Mouse (Mus musculus) left cerebral cortex, adult 18-20 months (tissue): ENCODE results near the gene Cacna2d3. TPM values are rescaled to one million over a fixed set of nuclear protein-coding genes. Genes with fewer than 3 reads are reported as not detected.

Source experiments
- total RNA-seq, 2 experiments: library from RNA; stranded (reverse); gene quantifications; 2 replicates each; pipeline ENCODE4 v1.2.3; 2021

Gene Cacna2d3
- total RNA-seq, 2 experiments from 2014 or later, result 101 to 110 TPM

Other genes starting within 250 kb of the Cacna2d3 start
- 100 to 1,000 TPM; 128 to 136 TPM for gene Selenok, start 246.4 kb upstream of the Cacna2d3 start, total RNA-seq